Mouse (Mus musculus) heart, postnatal 0 days (tissue): ENCODE data around the gene Vtn. TPM values are rescaled to one million over a fixed set of nuclear protein-coding genes. Genes with fewer than 3 reads are reported as not detected.

ENCODE experiments used
- ATAC-seq: fragments of 200-750 bp; cut with Nextera tagmentation; 2 replicates; pipeline ENCODE4 v1.8.0; 2017; ENCODE audit warnings: low read depth, moderate number of reproducible peaks, moderate library complexity; ENCODE audit not compliant: insufficient read depth
- DNase-seq: peaks from one replicate; pipeline ENCODE4 v3.0.0-alpha.2; 2016; ENCODE audit warnings: low spot score
- H3K27ac ChIP-seq: fragments of 300-500 bp; sonication (generic); 2 replicates; pipeline ENCODE4 v1.5.1; 2014; ENCODE audit warnings: low read depth, mild to moderate bottlenecking
- H3K27me3 ChIP-seq: fragments of 300-500 bp; sonication (generic); 2 replicates; pipeline ENCODE4 v1.6.1; 2014; ENCODE audit warnings: low read length, mixed read lengths; ENCODE audit not compliant: control insufficient read depth, insufficient read depth
- H3K36me3 ChIP-seq: fragments of 300-500 bp; sonication (generic); replicated peaks from 2 replicates; pipeline ENCODE4 v1.6.1; 2014; ENCODE audit warnings: low read length, mixed read lengths; ENCODE audit not compliant: control insufficient read depth, insufficient read depth
- H3K4me1 ChIP-seq: fragments of 300-500 bp; sonication (generic); 2 replicates; pipeline ENCODE4 v1.6.1; 2014; ENCODE audit warnings: antibody characterized with exemption; ENCODE audit not compliant: control insufficient read depth, insufficient read depth
- H3K4me2 ChIP-seq: fragments of 300-500 bp; sonication (generic); 2 replicates; pipeline ENCODE4 v1.6.1; 2014; ENCODE audit warnings: low read depth, mild to moderate bottlenecking, low read length, moderate library complexity
- H3K4me3 ChIP-seq: fragments of 300-500 bp; sonication (generic); 2 replicates; pipeline ENCODE4 v1.5.1; 2014; ENCODE audit warnings: low read depth, low read length
- H3K9ac ChIP-seq: fragments of 300-500 bp; sonication (generic); replicated peaks from 2 replicates; pipeline ENCODE4 v1.6.1; 2014; ENCODE audit warnings: low read depth, low read length, mixed read lengths
- H3K9me3 ChIP-seq: fragments of 300-500 bp; sonication (generic); replicated peaks from 2 replicates; pipeline ENCODE4 v1.6.1; 2016; ENCODE audit warnings: low read length; ENCODE audit not compliant: control insufficient read depth
- CTCF ChIP-seq: IDR thresholded peaks from 2 replicates; pipeline ENCODE4 v1.5.1; 2016; ENCODE audit warnings: antibody characterized with exemption, control low read depth, low read depth
- EP300 ChIP-seq: IDR thresholded peaks from 2 replicates; pipeline ENCODE4 v1.6.1; 2016; ENCODE audit warnings: antibody characterized with exemption, low read depth
- WGBS: fragments of 180-500 bp; shearing (Covaris S2); extraction: QIAGEN DNeasy Blood & Tissue Kit; methylation state at CpG from one replicate; pipeline ENCODE4 v1.1.7; 2014; 5-methylcytosine and 5-hydroxymethylcytosine counted together
- polyA plus RNA-seq: library from polyadenylated mRNA; unstranded; fragments of >200 nt; fragmentation: Nextera tagmentation; extraction: Ambion mirVana; gene quantifications from 2 replicates; pipeline ENCODE4 v1.2.1, GENCODE M21; 2015
- total RNA-seq: library from RNA; depleted of rRNA; stranded (reverse); fragments of >200 nt; gene quantifications from 2 replicates; pipeline ENCODE4 v1.2.3, GENCODE M21; 2014; ENCODE audit warnings: low replicate concordance; rRNA removed

Vtn gene
- total RNA-seq (0.73 and 2.3 TPM in 2 replicates), polyA plus RNA-seq (2.7 and 4.0 TPM in 2 replicates)

- ATAC-seq (no peak), DNase-seq (no peak)
- peaks cover 71% of the 10 kb centered on the region for H3K27me3 ChIP-seq
- no peak within 1 kb of the TSS for H3K9ac ChIP-seq
- no peaks in the 10 kb centered on the region for H3K9me3 ChIP-seq
- H3K27ac ChIP-seq, result no peak within 1 kb of the TSS
- H3K36me3 ChIP-seq, result no peaks in the 10 kb centered on the region
- 0 out of 2 replicates have a peak, but pooled peaks cover 4% of the 10 kb centered on the region for H3K4me1 ChIP-seq
- H3K4me2 ChIP-seq, result peak within 1 kb of the TSS; percentile 69
- WGBS, result 50% methylated on average over 7 of the region's 7 CpGs
- H3K4me3 ChIP-seq, result peak within 1 kb of the TSS; percentile 44
- TF ChIP-seq CTCF (no peak), EP300 (no peak)
Observed at GRCm38 (mm10) chr11:78499004-78499403, at the start of gene Vtn. TSS of gene Vtn (plus strand) at chr11:78499091.

DNA sequence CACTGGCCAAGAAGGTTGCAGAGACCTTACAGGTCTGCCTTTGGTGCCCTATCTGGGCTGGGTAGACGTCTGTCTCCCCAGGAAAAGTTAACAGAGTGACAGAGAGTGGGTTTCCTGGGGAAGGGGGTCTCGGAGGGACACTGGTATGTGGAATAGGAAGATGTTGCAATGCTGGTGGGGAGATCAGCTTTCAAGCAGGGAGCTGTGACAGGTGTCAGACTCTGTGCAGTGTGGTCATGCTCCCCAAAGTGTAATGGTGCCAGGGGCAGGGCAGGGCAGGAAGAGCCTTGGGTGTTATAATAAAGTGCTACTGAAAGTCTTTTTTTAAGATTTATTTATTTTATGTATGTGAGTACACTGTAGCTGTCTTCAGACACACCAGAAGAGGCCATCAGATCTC, 48.6 kb upstream of the Vtn start:
- ATAC-seq, result no peak
- Histone ChIP-seq H3K27ac (no peak overlapping the region), H3K9me3 (no peaks in the 10 kb centered on the region), H3K4me3 (no peak overlapping the region), H3K27me3 (no peaks in the 10 kb centered on the region), H3K4me2 (no peak overlapping the region), H3K4me1 (no peaks in the 10 kb centered on the region), H3K36me3 (no peaks in the 10 kb centered on the region), H3K9ac (no peak overlapping the region)
- DNase-seq, result no peak
- whole genome bisulfite sequencing, result 34% methylated on average over 2 of the region's 2 CpGs
- TF ChIP-seq EP300 (no peak), CTCF (no peak)

DNA sequence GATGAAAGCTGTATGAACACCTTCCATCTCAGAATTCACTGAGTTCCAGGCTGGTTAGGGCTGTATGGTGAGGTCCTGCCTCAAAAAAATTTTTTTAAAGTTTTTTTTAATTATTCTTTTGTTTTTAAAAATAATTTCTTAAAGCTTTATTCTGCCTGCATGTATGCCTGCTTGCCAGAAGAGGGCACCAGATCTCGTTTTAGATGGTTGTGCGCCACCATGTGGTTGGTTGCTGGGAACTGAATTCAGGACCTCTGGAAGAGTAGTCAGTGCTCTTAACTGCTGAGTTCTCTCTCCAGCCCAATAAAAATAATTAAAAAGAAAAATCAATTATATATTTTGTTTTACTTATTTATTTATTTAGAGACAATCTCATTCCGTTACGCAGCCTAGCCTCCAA, 45.2 kb upstream of the Vtn start:
- TF ChIP-seq EP300 (no peak), CTCF (peak; percentile 89)
- WGBS, result 14% methylated on average over 4 of the region's 4 CpGs
- DNase-seq, result no peak
- no peak overlapping the region for H3K9ac ChIP-seq
- H3K4me1 ChIP-seq, result no peaks in the 10 kb centered on the region
- no peak for ATAC-seq
- peaks cover 4% of the 10 kb centered on the region; the same call in 1 of the 2 replicates for H3K27me3 ChIP-seq
- no peaks in the 10 kb centered on the region for H3K9me3 ChIP-seq
- H3K27ac ChIP-seq, result no peak overlapping the region
- no peak overlapping the region for H3K4me3 ChIP-seq
- H3K4me2 ChIP-seq, result no peak overlapping the region
- H3K36me3 ChIP-seq, result no peaks in the 10 kb centered on the region

GRCm38 (mm10) chr11:78454276-78454675, 44.6 kb upstream of the Vtn start:
- no peaks in the 10 kb centered on the region for H3K9me3 ChIP-seq
- H3K36me3 ChIP-seq, result no peaks in the 10 kb centered on the region
- no peak overlapping the region for H3K27ac ChIP-seq
- DNase-seq (no peak), ATAC-seq (no peak)
- H3K27me3 ChIP-seq, result peaks cover 4% of the 10 kb centered on the region; the same call in 1 of the 2 replicates
- H3K4me1 ChIP-seq, result no peaks in the 10 kb centered on the region
- no peak overlapping the region for H3K4me2 ChIP-seq
- no peak overlapping the region for H3K9ac ChIP-seq
- no peak overlapping the region for H3K4me3 ChIP-seq
- WGBS, result 59% methylated on average over 7 of the region's 7 CpGs
- TF ChIP-seq EP300 (no peak), CTCF (no peak)

GRCm38 (mm10) chr11:78455308-78455707, 43.6 kb upstream of the Vtn start:
- H3K27me3 ChIP-seq, result peaks cover 4% of the 10 kb centered on the region; the same call in 1 of the 2 replicates
- TF ChIP-seq CTCF, result peak; percentile 62
- no peak for TF ChIP-seq EP300
- no peak overlapping the region for H3K4me3 ChIP-seq
- ATAC-seq (no peak), DNase-seq (no peak)
- no peaks in the 10 kb centered on the region for H3K36me3 ChIP-seq
- no peaks in the 10 kb centered on the region for H3K9me3 ChIP-seq
- WGBS, result 30% methylated on average over 5 of the region's 5 CpGs
- H3K4me2 ChIP-seq, result no peak overlapping the region
- H3K4me1 ChIP-seq, result no peaks in the 10 kb centered on the region
- no peak overlapping the region for H3K27ac ChIP-seq
- no peak overlapping the region for H3K9ac ChIP-seq

- ATAC-seq, result no peak
- no peak for DNase-seq
- H3K36me3 ChIP-seq, result no peaks in the 10 kb centered on the region
- TF ChIP-seq CTCF, result no peak
- no peaks in the 10 kb centered on the region for H3K9me3 ChIP-seq
- H3K4me2 ChIP-seq, result no peak overlapping the region
- 79% methylated on average over 17 of the region's 17 CpGs for WGBS
- peaks cover 4% of the 10 kb centered on the region; the same call in 1 of the 2 replicates for H3K27me3 ChIP-seq
- H3K27ac ChIP-seq, result no peak overlapping the region
- H3K9ac ChIP-seq, result no peak overlapping the region
- no peak overlapping the region for H3K4me3 ChIP-seq
- H3K4me1 ChIP-seq, result no peaks in the 10 kb centered on the region
Observed at GRCm38 (mm10) chr11:78458740-78459139, 40.2 kb upstream of the Vtn start.
